Mouse (Mus musculus) urinary bladder, postnatal 25 days (tissue): ENCODE results near the gene Nos3.

Experiments used
- DNase-seq: peaks from one replicate; pipeline ENCODE4 v3.0.0; 2022; ENCODE audit warnings: low spot score

Nos3 gene

DNA sequence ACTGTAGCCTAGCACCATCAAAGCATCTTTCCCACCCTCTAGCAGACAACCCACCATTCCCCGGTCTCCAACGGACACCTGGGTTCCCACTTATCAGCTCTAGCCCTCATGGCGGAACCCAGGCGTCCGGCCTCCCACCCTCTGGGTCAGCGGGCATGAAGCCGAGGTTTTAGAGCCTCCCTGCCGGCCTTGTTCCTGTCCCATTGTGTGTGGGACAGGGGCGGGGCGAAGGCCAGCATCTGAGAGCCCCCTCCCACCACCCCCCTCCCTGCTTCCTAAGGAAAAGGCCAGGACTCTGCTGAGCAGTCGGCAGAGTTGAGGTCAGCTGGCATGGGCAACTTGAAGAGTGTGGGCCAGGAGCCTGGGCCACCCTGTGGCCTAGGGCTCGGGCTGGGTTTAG lies at the start of gene Nos3:
Nos3 (plus strand) TSS at position 303 of the 400 bp plus-strand sequence.
- DNase-seq, result no peak

DNA sequence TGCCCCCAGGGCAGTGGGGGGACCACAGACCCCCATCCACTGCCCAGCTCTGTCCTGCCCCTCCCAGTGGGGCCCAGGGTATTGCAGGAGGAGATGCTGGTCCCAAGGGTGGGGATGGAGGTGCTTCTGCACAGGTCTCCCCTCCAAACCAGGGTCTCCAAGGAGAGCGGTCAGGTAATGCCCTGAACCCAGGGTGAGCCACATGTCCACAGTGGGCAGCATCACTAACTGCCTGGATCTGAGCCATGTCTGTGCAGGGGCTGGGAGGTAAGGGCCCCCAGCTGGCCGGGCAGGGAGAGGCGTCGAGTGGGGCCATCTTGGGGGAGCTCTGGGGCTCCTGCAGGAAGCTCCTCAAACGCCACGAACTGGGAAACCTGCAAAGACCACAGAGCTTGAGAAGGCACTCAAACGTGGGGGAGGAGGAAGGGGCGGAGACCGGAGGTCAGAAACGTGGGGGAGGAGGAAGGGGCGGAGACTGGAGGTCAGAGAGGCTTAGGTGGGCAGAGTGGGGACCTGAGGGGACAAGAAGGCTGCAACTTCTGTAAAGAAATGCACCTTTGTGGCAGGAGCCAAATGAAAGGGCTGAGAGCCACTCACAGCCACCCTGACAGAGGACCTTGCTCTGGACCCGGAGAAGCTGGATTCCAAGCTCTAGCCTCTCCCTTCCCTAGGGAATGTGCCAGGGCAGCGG lies 44.7 kb upstream of the Nos3 start:
- no peak for DNase-seq

DNA sequence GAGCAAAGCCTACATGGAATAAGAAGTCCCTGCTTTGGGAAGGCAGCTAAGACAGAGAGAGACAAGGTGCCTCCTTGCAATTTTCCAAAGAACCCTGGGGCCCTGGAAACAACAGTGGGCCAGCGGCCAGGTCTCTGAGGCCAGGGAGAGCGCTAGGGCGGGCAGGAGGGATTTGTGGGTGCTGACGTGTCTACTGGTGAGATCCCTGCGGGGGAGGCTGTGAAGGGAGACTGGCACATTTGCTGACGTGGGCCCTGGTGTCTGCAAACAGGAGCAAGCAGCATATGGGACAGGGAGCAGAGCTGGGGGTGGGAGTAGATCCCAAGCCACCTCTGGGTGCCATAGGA lies 44.2 kb upstream of the Nos3 start:
- DNase-seq, result no peak

DNA sequence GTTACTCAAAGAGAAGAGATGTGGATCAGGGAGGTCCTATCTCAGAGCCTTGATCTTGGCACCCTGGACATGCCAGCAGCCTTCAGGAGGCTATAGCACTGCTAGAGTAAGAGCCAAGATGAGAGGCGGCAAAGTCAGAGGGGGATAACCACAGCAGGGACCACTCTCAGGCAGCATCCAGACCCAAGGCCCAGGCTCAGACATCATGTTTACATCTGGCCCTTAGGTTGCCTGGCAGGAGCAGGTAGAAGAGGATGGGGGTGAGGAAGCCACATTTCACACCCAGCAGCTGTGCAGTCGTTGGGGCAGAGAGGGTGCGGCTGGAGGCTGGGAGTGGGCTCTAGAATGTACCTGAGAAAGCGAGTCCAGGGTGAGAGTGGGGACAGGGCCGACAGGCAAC lies 43.7 kb upstream of the Nos3 start:
- DNase-seq, result no peak

DNA sequence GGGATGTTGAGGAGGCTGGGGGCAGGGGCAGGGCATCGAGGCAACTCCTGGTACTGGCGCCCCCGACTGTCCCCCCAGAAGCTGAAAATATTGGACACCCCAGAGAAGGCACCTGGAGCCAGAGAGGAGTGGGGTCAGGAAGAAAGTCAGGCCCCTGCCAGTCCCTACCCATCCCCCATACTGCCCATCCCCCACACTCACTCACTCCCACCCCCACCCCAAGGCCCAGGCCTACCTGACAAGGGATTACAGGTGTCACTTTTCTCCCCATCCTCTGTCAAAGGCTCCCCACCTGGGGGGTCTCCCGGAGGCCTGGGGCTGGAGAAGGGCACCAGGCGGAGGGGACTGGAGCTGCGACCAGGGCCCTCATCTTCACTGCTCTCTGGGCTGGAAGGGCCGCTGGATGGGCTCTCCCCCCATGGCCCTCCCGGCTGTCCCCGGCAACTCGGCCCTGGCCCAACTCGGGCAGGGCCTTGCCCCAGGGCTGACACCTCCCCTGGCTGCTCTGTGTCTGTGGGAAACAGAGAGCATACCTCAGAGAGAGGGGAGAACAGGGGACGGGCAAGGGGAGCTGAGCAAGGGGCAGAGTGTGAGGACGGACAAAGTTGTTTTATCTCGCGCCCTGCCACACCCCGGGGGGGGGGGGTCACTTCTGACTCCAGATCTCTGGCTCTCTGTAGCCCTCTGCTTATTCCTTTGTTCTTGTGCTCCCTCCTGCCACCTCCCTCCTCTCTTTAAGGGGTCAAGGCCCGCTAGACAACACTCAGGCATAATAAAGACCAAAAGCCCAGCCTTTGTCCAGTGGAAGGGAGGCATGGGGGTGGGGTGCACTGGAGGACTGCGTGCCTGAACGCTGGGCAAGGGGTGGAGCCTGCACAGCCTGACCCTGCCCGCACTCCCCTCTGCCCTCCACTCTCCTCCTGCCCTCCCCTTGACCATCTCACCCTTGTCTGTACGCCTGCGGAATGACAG lies 42.6 kb upstream of the Nos3 start:
- no peak for DNase-seq

DNA sequence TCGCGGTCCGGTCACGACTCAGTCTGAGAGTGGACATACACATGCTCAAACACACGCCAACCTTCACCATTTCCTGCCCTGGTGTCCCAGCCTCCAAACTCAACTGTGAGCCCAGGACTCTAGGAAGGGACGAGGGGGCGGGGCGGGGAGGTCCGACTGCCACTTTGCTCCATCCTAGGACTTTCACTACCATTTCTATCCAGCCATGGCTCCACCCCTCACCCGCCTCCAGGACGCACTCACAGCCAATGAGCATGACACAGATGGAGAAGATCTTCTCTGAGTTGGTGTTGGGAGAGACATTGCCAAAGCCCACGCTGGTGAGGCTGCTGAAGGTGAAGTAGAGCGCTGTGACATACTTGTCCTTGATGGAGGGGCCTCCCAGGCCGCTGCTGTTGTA lies 39.4 kb upstream of the Nos3 start:
- no peak for DNase-seq

DNA sequence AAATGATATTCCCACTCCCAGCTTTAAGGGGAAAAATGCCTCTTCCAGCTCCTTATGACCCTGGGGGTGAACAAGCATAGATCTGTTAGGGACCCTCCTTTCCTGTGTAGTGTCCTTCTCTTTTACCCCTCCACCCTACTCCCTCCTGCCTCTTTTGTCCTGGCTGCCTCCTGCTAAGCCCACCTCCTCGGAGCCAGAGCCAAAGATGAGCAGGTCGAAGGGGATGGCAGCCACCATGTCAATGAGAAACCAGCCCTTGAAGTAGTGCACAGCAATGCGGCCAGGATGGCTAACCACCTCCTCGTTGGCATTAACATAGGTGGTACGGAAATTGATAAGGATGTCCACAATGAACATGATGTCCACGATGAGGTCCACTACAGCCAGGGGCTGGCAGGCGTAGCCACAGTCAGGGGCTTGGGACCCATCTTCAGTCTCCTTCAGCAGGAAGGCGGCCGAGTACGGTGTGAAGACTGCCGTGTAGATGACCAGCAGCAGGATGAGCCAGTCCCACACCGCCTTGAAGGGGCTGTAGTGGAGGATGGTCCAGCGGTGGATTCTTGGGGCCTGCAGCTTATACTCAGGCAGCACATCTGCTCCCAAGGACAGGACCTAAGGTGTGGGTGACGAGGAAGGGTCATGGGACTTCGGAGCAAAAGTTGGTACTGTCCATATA lies 38.3 kb upstream of the Nos3 start:
- DNase-seq, result no peak

DNA sequence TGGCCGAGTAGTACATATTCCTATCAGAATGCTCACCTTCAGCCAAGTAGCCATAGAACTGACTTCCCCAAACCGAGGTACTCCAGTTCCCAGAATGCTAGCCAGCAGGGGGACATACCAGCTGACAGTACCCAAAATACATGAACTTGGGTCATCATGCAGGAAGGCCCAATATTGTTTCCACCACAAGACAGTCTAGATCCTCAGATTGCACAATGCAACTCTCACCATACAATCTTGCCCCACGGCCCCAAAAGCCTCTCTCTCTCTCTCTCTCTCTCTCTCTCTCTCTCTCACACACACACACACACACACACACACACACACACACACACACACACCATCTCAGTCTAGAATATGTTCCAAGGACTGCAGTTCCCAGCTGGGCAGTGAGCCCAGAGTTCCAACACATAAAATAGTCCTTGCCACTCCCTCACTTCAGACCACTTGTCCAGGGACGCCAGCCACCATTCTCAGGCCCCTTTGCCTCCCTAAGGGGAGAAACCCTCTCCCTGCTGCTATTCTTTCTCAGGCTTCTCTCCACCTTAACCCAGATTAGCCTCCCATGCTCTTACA lies 37.7 kb upstream of the Nos3 start:
- DNase-seq, result no peak

DNA sequence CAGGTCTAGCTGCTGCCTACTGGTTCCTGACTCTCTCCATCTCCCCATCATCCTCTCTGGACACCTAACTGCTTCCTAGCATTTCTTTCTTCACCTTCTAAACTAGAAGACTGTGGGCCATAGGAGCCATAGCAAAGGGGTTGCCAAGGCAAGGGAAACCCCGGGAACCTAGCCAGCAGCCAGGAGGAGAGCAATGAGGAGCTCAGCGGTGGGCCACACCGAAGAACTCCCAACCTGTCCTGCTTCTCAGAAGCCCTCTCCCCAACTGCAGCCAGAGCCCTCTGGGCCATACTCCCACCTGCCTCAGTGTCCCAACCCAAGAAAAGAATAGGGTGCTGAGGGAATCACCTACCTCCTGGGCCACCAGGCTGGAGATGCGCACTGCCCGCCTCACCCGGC lies 35.8 kb upstream of the Nos3 start:
- no peak for DNase-seq

DNA sequence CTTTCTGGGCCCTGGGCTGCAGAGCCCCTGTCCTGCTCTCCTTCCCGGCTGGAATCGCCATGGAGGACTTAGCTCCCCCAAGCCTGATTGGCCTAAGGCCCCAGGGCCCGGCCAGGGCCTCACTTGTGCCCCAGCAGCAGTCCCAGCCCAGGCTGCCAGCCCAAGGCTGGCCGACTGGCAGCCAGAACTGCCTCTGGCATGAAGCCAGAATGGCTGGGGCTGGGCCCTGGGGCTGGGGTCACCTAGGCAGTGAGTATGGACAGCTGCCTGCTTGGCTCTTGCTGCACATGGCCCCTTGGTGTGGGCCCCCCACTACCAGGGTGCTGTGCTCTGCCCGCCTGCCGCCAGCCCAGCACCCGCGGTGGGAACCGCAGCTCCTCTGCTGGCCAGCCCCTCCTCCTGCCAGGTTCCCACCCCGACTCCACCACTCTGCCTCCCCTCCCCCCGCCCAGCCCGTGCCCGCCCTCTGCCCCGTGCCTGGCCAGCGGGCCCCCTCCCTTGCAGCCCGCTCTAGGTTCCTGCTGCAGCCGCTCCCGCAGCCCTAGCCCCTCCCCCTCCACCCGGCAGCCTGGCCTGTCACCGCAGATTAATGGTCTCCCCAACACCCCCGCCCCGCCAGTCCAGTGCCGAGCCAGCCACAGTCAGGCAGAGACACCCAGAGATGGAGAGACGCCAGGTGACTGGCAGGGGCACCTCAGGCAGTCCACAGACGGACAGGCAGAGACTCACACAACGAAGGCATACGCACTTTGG lies 35.2 kb upstream of the Nos3 start:
- peak; percentile 31 for DNase-seq

DNA sequence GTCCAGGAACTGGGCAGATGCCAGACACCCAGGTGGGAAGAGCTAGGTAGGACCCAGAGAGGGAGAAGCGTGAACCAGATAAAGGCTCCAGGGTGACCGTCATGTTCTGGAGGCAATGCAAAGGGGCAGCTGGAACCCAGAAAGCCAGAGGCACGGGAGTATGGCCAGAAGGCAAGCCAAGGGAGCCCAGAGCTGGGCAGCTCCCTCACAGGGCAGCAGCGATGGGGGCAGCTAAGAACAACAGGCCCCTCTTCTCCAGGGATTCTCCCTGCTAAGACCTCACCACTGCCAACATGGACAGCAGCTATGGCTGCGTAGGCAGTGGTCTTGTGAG lies 34.7 kb upstream of the Nos3 start:
- DNase-seq, result no peak

DNA sequence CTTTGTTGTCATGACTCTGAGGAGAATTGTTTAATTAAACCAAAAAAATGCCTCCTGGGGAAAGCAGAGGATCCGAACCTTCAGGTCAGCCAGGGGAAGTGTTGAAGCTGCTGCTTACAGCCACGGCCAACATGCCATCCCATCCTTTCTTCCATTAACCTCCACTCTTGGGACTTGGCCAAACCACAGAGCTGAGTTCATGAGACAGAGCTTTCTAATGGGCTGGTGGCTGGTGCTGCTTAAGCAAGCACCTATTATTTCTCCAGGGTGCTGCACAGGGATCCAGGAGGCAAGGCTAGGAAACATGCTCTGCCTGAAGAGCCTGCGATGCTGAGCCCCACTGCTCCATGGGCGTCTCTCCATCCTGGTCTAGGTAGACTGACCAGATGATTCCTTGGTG lies 32.2 kb upstream of the Nos3 start:
- no peak for DNase-seq

DNA sequence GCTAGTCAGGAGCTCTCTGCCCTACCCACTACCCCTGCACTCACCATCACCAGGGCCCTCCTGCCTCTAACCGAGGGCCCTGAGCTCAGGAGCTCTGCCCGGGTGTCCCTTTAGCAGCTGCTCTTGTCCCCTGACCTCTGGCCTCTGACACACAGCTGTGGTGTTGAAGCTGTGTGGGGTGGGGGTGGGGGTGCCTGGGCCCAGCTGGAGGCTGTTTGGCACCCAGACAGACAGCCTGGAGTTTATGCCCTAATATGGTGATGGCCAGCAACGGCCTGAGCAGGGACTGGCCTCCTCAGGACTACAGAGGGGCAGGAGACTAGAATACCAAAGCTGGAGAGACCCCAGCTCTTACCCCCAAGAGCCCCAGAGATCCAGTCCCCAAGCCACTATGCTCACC lies 29.9 kb upstream of the Nos3 start:
- no peak for DNase-seq

DNA sequence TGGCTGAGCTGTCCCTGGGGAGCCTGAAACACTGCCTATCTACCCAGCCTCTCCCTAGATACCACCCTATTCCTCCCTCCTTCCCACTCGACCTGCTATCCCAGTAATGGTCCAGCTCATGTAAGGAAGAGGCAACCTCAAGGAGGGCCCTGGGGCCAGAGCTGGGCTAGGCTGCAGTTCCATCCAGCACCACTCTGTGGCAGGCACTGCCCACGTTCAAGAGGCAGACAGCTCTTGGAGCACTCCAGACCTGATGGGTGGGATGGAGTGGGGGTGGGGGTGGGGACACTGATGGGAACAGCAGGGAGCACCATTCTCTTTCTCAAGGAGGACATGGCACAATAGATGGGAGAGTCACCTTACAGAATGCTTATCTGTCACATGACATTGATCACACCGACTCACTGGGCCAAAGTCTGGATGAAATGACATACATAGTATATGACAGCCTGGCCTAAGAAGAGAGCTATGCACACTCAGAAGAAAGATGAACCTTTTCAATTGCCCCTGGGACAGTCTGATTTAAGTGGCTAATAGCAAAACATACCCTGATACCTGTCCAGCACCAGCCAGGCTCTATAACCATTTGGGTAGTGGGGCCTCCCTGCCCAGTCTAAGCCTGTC lies 28.6 kb upstream of the Nos3 start:
- DNase-seq, result peak; percentile 41

DNA sequence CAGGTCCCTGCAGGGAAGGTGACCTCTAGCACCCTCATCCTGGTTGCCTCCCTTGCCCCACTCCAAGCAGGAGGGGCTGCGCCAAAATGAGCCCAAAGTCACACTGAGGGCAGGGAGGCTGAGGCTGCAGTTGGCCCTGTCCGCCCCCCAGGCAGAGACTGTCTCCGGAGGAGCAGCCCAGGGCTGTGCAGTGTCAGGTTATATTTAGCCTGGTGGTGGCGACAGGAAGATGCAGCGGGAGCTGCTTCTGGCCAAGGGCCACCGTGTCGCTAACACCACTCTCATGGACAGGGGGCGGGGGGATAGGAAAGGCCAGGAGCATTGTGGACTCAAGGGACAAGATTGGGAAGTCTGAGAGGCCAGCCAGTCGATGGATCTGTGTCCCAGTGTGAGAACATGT lies 27.2 kb upstream of the Nos3 start:
- DNase-seq, result no peak

DNA sequence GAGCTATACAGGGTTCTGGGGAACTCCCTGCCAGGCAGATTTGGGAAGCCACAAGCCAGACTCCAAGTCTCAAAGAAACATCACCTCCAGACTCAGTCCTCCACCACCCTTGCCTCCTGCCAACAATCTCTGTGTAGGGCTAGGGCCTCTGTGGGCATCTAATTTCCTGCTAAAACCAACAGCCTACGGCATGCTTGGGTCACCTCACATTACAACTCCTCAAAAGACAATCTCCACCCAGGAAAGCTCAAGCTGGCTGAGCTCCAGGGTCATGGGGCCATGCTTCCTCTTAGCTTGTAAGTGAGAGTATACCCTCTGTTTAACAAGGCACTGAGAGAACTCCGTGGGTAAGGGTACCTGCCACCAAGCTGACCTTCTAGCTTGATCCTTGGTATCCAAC lies 26.8 kb upstream of the Nos3 start:
- DNase-seq, result no peak

DNA sequence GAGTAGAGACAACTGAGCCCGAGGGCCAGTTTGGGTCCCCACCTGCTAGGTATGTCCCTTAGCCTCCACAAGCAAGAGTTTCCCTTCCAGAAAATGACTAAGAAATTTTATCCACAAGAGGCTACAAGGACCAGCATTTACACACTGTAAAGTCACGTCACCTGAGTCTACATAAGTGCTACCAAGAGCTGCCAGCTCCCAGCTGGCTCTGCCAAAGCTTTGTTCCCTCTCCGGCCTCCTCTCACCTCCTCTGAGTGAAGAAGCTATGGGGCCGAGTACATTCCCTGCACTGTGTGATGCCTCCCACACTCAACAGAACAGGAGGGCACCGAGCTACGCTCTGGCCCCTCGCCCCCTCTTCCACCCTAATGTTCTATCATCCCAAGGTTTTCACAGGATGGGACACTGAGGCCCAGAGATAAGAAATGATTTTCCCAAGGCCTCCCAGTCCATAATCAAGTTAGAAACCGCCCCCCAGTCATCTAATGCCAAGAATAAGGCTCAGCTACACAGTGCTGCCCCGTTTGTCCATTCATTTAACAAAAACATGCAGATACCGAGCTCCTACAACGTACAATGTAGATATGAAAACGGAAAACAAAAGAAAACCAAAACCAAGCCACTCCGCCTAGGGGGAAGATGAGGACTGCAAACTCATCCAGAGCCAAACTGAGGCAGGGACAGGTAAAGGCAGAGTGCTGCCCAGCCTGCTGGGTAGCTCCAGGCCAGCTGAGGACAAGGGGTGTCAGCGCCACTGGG lies 22.2 kb upstream of the Nos3 start:
- DNase-seq, result no peak

DNA sequence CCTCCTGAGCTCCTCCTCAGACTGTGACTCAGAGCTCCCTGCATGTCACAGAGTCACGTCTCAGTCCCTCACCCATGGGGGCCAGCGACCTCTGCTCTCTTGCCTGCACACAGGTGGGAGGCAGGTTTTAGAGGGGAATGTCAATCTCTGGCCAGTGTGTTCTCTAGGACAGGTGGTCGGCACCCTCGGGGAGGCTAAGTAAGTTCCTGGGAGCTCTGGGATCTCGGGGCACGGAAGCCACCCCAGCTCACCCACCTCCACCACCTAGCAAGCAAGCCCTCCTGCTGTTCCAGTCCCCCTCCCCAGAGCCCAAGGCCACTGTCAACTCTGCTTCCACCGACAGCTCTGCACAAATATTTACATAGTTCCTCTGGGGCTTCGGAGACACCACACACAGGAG lies 21.6 kb upstream of the Nos3 start:
- no peak for DNase-seq

DNA sequence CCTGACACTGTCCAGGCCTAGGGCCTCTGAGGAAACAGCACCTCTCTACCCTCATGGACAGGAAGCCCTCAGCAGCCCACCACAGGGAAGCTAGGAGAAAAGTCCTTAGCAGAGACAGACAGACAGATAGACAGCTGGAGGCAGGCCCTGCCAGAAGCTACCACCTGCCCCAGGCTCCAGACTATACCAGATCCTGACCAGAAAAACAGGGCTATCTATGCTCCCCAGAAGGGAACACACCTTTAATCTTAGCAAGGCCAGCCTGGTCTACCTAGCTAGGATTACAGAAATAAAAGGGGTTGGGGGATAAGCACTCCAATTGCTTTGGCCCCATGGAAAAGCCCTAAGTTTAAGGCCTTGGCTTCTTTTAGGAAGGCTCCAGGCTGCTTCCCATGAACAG lies 21.2 kb upstream of the Nos3 start:
- DNase-seq, result no peak

DNA sequence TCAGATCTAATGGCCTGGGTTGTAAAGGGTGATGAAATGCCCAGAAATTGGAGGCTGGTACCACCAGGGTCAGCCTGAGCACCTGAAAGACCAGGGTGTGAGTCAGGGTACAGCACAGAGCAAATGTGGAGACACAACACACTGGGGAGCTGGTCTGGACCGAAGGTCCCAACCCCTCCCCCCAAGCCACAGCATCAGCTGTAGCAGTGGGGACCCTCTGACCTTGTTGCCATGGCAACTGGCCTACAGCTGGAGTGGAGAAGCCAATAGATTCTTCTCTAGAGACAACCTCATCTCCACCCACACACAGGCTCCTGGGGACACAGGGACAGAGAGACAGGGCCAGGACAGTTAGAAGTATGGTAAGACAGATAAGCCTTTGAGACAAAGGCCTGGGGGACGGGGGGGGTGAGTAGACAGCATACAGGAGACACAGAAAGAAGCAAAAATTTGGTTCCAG lies 20.6 kb upstream of the Nos3 start:
- no peak for DNase-seq
